Mouse (Mus musculus) intestine, embryonic 14.5 days (tissue): Measurements from ENCODE around the gene Sdc1. TPM values are rescaled to one million over a fixed set of nuclear protein-coding genes. Genes with fewer than 3 reads are reported as not detected.

Source experiments
- polyA plus RNA-seq: library from polyadenylated mRNA; unstranded; fragments of >200 nt; fragmentation: Nextera tagmentation; extraction: Ambion mirVana; gene quantifications from 2 replicates; pipeline ENCODE4 v1.2.1, GENCODE M21; 2014

The Sdc1 gene
- polyA plus RNA-seq, 1 experiment from 2014 or later: 96.9 TPM

Other genes with a start within 250 kb of the Sdc1 start
- not detected in 2 replicates for gene Slc7a15, start 172.3 kb upstream of the Sdc1 start, polyA plus RNA-seq
- 59.2 and 71.8 TPM in 2 replicates for gene Pum2, start 97.2 kb upstream of the Sdc1 start, polyA plus RNA-seq
- 185 and 204 TPM in 2 replicates for gene Laptm4a, start 150.3 kb downstream of the Sdc1 start, polyA plus RNA-seq
- 0.19 and 0.28 TPM in 2 replicates for gene Matn3, start 176.6 kb downstream of the Sdc1 start, polyA plus RNA-seq
- gene Wdr35, start 202.6 kb downstream of the Sdc1 start, polyA plus RNA-seq: 13.2 and 16.6 TPM in 2 replicates